Comparison of ENCODE assay signal across 11 mouse cellular contexts in genomic region chr9:47134479-47134878, GRCm38 (mm10).
"Had no signal": no experiment of that assay in that cellular context is flagged by ENCODE, and none has a peak within 500 bp of the region (broad histone marks: within the 10 kb centered on the region; RNA-seq: fewer than 3 reads in every experiment).

No protein-coding gene starts in this region.

- ATAC-seq: lung, postnatal 0 days; midbrain, embryonic 13.5 days had no signal

- H3K27ac ChIP-seq: left cerebral cortex, adult 2 months; limb, embryonic 10.5 days; midbrain, embryonic 13.5 days; stomach, postnatal 0 days had no signal

- H3K9ac ChIP-seq: midbrain, embryonic 13.5 days had no signal

- H3K4me3 ChIP-seq: left cerebral cortex, adult 2 months; limb, embryonic 10.5 days; midbrain, embryonic 13.5 days had no signal

- DNase-seq: kidney, adult 18-20 months; kidney, postnatal 10 days; lung, adult 2 months; lung, postnatal 36 days; right cerebral cortex, adult 18-20 months; right cerebral cortex, postnatal 25 days had no signal

- H3K36me3 ChIP-seq: limb, embryonic 10.5 days; midbrain, embryonic 13.5 days had no signal

- H3K9me3 ChIP-seq: limb, embryonic 10.5 days; midbrain, embryonic 13.5 days had no signal

- H3K4me2 ChIP-seq: midbrain, embryonic 13.5 days had no signal

- H3K27me3 ChIP-seq: midbrain, embryonic 13.5 days had no signal
